Mouse (Mus musculus): Measurements from ENCODE around the gene E2f7. TPM values are rescaled to one million over a fixed set of nuclear protein-coding genes. Genes with fewer than 3 reads are reported as not detected.

Gene E2f7
- total RNA-seq, 2 experiments from 2014 or later, result 5.1 to 6.6 TPM

DNA sequence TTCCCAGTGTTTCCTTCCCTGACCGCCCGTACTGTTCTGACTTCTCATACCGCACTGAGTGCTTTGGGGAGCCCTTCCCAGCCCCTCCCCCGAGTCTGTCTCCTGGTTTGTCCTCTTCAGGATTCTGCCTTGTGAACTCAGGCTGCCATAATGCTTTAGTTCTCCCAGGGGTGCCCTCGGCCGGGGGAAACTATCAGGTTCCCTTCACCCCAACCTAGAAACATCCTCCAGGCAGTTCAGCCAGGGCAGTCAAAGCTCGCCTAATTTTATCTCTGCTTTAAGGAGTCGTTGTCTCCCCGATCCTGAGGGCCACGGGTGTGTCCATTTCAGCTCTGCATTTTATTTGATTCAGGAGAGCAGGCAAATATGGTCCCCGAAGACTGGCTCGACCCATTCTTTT, 28.0 kb downstream of the E2f7 start:
- intact Hi-C loops (cut with DNase I), result no loop called here
- no peak for DNase-seq

DNA sequence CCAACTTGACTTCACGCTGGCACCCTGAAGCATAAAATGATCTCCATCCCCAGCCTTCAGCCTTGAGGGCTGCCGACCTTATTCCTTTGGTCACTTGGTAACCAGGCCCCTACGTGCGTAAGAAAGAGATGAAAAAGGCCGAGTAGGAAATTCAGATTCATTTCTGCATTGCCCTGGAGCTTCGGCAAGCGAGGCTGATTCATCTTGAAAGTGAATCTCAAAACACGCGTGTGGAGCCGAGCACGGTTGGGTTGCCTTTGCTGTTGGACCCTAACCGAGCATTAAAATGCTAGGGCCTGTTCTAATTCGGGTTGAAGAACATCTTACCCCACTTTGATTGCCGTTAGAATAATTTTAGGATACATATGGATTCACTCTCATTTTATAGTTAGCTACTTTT, 28.6 kb downstream of the E2f7 start:
- intact Hi-C loops (cut with DNase I), result no loop called here
- DNase-seq, result no peak

DNA sequence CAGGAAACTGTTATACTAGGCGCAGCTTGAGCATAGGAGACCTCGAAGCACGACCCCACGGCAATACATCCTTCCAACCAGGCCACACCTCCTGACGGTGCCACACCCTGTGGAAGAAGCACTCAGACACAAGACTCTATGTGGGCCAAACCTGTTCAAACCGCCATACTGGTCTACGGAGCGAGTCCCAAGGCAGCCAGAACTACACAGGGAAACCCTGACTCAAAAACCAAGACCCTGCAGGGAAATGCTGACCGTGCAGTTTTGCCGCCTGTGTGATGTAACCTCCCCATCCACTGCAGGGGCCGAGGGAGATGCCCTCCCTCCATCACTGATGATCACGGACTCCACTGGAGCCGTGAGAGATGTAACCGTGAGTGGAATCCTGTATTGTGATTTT, 36.5 kb downstream of the E2f7 start:
- intact Hi-C loops (cut with DNase I), result no loop called here
- DNase-seq, result no peak

DNA sequence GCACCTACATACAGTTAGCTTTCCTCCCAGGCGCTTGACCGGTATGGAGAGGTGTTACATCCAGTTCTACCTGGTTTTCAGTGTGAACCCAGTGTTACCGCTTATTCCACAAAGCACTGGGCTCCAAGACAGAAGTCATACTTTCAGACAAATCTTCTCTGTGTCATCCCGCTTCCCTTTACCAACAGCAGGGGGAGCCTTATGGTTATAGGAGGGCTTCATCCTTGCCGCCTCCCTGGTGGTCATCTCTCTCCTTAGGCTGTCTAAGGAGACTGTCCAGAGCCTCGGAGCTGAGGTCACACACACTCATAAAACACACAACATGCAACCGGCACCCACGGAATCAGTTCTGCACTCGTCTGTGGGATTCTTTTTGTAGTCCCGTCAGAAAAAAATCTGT, 37.4 kb downstream of the E2f7 start:
- peak; percentile 17 for DNase-seq

DNA sequence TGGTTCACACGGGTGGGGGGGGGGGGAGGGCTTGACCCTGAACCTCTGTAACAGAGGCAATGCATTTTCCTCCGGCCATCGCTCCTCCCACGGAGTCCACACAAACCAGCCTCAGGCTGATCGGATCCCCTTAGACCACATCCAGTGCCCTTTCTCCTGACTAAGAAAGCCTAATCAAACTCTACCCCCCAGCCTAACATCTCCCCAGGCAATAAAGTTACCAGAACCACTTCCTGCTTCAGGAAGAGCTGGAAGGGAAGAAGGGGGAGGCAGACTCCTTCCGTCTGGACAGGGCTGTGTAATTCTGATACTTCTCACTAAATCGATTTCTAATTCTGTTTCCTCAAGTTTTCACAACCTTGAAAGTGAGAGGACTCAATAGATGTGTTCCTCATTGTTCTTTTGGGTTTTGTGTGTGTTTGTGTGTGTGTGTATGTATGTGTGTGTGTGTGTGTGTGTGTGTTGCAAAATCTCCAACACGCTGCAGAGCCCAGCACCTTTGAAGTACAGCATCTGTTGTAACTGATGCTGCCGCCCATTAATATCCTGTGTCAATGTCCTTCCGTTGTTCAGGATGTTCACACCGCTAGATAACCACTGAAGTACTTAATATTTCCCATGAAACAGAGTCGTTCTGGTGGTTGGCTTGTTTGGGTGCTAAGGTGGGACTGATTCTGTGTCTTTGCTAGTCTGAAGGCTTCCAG, 43.0 kb downstream of the E2f7 start:
- intact Hi-C loops (cut with DNase I), result no loop called here
- no peak for DNase-seq

More for the DNA sequence above, 37.4 kb downstream of the E2f7 start:
- intact Hi-C loops (cut with DNase I), result no loop called here

DNA sequence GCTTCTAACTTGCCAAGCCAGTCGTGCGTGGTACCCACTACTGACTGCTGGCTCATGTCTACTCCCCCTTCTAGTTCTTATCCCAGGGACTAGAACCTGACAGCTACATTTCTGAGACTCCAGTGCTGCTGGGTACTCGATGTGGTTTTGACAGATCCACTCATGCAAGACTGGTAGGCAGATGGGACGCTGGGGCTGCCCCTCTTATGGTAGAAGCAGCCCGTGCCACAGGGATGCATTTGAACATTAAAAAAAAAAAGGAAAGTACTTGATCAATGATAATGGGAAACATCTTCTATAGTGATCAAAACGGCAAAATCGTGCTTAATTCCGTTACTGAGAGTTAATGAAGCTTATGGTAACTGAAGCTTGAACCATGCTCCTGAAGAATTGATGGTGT, 44.4 kb downstream of the E2f7 start:
- no peak for DNase-seq
- intact Hi-C loops (cut with DNase I), result loop anchor here (5.0 kb wide), 3 partner anchors 133 to 313 kb away; no protein-coding TSS in a partner anchor

DNA sequence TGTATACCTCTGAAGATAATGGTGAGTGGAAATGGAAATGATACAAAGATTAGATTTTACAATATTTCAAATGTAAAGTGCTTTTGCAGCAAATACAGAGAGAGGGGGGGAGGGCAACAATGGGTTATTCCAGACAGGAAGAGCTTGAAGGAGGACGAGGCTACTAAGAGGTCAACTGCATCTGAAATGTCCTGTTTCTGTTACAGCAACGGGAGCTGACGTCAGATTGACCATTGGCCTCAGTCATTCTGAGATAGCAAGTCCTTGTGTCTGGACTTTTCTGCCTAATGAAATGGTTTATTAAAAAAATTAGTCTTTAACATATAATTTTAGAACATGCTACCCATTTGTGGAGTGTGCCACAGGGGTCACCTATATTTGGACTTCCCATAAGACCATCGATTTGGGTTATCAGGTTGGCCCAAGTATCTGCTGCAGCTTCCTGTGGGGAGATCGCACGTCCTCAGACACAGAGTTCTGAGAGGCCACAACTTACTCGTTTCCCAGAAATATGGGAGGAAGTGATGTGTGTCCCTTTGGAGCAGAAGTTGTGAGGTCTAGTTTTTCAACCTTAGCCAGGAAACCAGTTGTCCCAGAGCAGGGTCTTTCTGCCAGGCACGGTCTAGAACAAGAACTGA, 48.0 kb downstream of the E2f7 start:
- no peak for DNase-seq
- intact Hi-C loops (cut with DNase I), result loop anchor here (5.0 kb wide), 3 partner anchors 129 to 309 kb away; no protein-coding TSS in a partner anchor

DNA sequence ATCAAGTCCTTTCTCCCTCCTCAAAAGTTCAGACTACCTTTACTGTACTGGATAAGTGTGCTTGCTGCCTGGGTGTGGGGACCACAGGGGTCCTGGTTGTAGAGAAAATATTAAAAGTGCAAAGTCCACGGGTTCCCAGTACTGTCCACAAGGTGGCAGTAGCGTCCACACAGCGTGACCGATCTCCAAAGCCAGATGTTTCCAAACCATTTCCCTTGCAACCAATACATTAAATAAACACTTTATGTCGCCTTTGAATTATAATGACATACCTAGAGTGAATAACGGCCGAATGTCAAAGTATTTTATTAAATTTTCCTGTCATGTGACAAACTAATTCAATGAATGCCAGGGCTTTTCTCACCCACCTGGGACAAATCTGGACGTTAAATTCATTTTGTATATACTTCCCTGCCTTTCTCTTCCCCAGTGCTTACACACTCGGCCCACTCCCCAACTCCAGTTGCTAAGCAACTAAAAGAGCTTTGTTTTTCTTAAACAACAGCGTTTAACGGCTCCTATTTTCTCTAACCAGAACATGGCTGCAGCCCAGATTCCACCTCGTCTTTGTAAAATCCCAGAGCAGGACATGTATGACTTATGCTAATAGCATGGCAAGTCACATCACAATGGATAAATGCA, 49.4 kb downstream of the E2f7 start:
- intact Hi-C loops (cut with DNase I), result loop anchor here (5.0 kb wide), 3 partner anchors 128 to 308 kb away; no protein-coding TSS in a partner anchor
- DNase-seq, result peak; percentile 32

DNA sequence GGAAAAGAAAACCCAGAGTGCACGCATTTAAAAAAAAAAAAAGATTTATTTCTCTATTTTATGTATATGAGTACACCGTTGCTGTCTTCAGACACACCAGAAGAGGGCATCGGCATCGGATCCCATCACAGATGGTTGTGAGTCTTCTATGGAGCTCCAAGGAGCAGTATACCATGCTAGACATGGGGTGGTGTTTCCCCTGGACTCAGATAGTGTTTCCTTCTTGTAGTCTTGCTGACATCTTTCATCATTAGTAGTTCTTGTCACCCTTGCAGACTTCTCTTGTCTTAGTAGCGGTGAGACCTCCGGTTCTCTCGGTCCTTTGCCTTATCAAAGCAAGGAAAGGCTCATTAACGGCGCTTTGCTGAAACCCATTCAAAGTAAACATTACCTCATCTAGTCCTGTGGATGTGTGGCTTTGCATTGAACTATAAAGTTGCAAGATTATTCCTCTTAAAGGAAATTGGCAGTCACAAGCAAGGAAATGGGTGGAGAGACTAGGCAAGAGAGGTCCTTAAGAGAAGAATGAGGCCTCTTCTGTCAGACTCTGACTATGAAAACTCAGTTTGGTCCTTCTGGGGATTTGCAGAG, 50.1 kb downstream of the E2f7 start:
- intact Hi-C loops (cut with DNase I), result no loop called here
- DNase-seq, result no peak

DNA sequence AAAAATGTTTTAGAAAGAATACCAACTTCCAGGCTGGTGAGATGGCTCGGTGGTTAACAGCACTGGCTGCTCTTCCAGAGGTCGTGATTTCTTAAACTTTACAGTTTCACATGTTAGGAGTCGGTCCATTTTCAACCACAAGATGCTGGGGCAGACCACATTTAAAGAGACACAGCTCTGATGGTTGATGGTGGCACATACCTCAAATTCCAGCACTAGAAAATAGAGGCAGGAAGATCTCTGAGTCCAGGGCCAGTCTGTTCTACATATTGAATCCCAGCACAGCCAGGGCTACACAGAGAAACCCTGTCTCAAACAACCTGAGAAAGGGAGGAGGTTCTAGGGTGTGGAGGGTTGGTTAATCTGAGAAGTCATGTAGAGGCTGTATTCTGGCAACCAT, 56.1 kb downstream of the E2f7 start:
- no peak for DNase-seq
- intact Hi-C loops (cut with DNase I), result no loop called here

DNA sequence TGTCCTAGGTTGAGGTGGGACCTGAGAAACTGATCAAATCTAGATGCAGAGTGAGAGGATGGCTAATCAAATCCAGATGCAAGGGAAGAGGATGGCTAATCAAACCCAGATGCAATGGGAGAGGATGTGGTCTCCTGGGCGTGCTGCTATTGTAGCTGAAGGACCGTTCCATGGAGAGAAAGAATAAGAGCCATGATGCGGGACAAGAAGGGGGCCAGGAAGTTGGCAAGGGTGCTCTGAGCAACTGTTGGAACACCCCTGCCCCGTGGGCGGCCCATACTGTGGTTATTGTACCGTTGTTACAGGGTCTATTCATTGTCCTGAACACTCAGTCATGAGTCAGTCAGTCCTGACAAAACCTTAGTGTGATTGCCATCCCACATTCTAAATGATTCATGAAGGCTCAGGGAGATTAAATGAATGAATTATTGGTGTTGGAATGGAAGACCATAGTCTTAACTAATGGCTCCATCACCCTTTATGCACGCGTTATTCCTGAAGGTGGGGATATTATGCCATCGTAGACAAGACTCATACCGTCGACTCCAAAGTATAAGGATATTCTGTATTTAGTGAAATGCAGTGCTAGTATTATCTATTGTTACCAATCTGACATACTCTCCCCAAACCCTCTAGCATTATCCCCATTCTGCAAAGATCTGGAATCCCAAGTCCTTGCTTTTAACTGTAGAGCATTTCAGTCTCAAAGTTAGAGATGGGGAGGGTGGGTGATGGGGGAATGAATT, 59.2 kb downstream of the E2f7 start:
- no peak for DNase-seq
- intact Hi-C loops (cut with DNase I), result no loop called here

DNA sequence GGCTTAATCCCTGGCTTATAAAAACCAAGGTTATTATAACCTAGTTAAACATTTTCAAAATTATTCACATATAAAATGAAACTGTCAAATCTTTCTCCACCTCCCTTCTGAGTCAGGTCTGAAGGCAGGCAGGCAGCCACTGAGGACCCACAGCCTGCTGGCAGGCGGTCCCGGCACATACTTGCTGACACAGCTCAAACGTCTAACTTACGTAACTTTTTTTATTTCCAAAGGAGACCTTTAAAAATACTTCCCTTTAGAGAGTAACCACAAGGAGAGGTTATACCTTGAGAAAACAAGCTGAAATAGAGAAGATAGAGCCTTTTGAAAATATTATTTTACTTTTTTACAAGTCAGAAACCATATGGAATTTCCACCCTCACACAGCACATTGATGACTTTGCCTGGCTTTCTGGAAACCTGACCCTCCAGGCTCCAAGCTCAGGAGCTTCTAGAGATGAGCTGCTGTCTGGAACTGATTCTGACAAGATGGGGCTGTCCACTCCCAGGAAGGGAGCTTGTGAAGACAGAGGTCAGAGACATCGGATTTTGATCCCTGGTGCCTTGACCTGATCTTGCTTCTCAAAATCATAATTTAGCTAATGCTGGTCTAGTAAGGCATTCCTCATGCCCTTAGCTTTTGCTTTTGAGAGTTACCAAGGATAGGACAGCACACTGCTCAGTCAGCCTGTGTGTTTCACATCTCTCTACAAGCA, 59.9 kb downstream of the E2f7 start:
- intact Hi-C loops (cut with DNase I), result no loop called here

DNA sequence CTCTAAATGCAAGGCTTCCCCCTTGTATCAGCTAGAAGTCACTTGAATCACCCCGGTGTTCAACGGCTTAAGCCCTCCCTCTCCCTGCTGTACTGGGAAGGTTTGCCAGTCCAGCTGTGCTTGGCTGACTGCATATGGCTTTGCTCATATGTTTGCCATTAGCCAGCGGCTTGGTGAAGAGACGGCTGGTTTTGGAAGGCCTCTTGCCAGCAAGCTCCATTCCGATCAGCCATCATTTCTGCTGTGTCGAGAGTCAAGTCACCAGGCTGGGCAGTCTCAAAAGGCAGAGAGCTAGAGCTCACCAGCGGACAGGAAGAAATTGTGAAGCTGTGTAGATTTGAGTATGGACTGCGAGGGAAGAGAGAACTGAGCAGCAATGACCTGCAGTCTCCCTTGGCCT, 61.2 kb downstream of the E2f7 start:
- intact Hi-C loops (cut with DNase I), result no loop called here
- peak; percentile 18 for DNase-seq

More for the DNA sequence above, 59.9 kb downstream of the E2f7 start:
- DNase-seq, result no peak

DNA sequence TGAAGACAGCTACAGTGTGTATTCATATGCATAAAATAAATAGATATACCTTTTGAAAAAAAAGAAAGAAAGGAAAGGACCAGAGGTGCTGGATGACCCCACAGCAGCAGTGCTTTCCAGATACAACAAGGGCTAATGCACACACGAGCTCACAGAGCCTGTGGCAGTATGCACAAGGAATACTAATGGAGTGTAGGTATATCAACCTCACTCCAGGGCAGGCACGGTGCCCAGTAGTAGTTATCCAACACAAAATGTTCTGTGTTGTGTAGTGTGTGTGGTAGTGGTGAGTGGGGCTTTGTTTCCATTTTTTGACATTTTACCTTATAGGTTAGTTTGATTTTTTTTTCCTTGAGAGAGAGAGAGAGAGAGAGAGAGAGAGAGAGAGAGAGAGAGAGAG, 65.3 kb downstream of the E2f7 start:
- DNase-seq, result no peak
- intact Hi-C loops (cut with DNase I), result no loop called here

DNA sequence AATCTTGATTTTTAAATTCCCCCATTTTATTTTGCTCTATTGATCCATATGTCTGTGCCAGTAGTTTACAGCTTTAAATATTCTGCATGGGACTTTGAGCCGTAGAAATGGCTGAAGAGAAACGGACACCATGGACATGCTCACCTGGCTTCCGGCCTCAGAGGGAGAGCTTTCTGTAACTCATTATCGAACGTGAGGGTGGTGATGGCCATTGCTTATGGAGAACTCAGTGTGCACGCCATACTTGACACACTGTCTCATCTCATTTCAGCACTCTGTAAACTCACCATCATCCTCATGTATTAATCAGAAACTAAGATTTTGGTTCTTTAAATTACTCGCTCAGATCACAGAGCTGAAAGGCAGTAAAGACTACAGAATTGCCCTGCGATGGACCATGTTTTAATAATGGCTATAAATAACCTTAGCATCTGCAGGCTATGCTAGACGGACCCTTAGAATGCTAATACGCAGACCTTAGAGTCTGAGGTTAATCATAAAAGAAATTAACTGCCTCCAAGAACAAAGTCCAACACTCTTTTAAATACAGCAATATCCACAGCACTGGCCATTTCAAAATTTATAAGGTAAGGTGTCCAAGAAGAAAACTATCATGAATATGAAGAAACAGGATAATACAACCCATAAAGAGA, 66.1 kb downstream of the E2f7 start:
- intact Hi-C loops (cut with DNase I), result no loop called here
- DNase-seq, result no peak

DNA sequence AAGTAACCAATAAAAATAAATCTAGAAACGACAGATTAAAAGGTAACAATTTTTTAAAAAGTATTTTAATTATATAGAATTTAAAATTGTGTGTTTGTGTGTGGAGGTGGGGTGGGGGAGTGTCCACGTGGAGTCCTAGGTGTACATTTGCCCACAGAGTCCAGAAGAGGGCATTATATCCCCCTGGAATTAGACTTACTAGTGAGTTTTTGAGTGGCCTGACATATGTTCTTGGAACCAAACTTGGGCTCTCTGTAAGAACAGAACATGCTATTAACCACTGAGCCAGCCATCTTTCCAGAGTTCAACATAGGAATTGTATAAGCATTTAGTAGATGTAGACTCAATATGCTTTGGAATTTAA, 66.6 kb downstream of the E2f7 start:
- intact Hi-C loops (cut with DNase I), result no loop called here
- no peak for DNase-seq

DNA sequence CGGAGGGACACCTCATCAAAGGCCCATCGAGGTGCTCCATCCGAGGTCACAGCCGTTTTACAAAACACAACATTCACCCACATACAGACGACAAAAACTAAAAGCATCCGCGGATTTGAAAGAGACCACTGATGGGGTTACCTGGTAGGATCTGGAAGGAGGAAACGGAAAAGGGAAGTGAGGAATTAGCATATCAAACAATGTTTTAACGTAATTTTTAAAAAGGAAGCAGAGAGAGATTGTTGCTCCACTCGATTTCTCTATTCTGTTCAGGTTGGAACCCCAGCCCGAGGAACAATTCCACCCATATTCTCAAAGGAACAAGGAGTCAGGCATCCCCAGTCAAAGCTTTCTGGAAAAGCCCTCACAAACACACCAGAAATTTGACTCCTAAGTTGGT, 75.9 kb downstream of the E2f7 start:
- intact Hi-C loops (cut with DNase I), result no loop called here

DNA sequence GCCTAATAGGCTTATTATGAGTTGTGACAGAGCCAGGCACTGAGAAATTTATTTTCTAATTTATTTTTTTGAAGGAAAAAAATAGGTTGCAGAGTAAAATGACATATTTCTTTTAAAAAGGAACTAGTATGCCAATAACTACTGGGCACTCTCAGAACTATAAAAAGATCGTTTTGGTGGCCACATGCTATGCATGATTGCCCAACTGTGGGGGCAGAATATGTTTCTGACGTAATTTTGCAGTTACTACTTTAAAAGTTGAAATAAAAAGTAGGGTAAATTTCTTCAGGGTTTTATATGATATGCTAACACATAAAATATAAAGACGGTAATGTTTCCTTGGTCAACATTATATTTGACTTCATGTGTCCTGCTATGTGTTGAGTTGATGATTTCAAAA, 76.5 kb downstream of the E2f7 start:
- no peak for DNase-seq
- intact Hi-C loops (cut with DNase I), result no loop called here

More for the DNA sequence above, 75.9 kb downstream of the E2f7 start:
- no peak for DNase-seq

DNA sequence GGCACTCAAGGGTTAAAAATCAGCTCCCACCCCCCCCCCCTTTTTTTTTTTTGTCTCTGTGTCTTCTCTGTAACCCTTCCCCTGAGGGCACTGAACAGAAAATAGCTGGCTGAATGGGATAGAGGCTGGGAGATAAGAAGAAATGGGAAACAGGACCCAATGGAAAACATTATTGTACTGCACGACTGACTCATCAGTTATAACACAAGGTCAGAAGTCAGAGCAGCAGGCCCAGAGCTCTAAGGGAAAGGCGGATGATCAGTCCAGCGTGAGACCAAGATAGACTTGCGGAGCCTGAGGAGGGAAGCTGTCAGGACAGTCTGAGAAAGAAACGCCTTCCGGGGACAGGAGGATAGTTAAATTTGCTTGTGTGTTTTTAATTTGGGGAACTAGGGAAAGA, 87.1 kb downstream of the E2f7 start:
- no peak for DNase-seq
- intact Hi-C loops (cut with DNase I), result no loop called here

Measured in left cerebral cortex, postnatal 4 days (tissue).